Mouse (Mus musculus) liver (tissue): ENCODE measurements at regions not wholly inside any gene's neighbourhood (a gene's known extent, or its start where the extent isn't known, plus 50 kb on each side); places are given as distances from the start of the nearest gene placed in this dataset.
A peak's percentile ranks its signal among the peaks of the same experiment; 100 is the strongest.

Experiments
- DNase-seq: peaks from one replicate; pipeline ENCODE4 v3.0.0-alpha.2; 2020; ENCODE audit warnings: mixed read lengths

DNA sequence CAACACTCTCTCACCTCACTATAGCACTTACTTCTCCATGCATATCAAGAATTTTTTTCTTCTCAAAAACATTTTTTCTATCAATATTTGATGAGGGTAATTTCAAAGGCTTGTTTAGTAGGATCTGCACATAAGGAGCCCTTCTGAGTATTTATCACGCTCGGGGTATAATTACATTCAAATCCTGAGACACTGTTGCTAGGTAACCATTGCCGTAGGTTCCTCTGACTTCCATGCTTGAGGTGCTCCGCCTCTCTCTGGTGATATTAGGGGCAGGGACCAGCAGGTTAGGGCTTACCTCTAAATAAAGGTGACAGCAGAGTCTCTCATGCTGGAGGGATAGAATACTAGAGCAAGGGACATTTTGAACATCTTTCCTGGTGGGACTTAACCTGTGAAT is 54.4 kb upstream of the 9630041A04Rik start:
- DNase-seq = no peak

DNA sequence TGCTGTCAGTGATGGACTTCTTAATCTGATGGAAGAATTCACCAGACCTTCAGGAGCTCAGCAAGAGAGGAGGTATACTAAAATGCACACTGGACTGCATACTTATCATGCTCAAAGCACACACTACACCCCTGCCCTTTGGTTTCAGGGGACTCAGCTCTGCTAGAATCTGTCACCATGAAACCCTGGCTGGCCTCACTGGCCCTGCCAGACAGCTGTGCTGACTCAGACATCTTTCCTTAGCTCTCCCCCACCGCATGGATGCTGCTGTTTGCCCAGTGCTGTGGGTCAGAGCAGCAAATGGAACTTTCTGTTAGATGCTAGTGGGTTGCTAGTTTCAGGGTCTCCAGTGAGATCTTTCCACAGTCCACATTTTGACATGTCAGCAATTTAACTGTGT is 64.9 kb upstream of the 9630041A04Rik start:
- no peak for DNase-seq

GRCm38 (mm10) chr9:101796063-101796462 is 65.6 kb upstream of the 9630041A04Rik start:
- no peak for DNase-seq

DNA sequence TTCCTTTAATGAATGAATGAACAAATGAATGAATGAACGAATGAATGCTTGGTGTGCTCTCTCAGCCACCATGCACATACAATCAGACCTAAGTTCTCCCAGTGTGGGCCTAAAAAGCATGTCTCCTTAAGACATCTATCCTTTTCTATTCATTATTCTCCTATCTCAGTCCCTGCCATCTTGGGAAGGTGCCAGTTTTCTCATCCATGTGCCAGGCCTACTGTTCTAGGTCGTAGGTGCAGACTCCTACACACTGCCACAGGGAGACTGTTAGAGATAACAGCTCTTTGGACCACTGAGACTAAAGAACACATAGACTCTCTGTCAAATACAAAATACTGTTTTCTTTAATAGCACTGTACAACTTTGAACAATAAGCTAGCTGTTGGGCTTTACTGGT is 66.2 kb upstream of the 9630041A04Rik start:
- DNase-seq = no peak

DNA sequence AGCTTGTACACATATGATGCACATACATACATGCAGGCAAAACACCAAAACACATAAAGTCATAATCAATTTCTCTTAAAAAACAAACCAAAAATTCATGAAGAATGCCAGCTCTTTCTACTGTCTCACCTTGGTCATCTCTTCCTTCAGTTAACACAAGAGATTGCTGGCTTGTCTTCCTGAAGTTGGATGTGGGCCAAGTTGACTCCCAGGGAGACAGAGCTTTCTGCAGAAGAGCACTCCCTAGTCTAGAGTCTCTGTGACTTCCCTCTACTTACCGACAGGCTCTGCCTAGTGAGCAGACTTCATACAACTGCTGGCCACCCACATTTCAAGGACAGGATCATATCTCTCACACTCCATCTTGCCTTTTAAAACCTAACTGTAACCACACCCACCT is 70.7 kb upstream of the 9630041A04Rik start:
- DNase-seq = no peak

DNA sequence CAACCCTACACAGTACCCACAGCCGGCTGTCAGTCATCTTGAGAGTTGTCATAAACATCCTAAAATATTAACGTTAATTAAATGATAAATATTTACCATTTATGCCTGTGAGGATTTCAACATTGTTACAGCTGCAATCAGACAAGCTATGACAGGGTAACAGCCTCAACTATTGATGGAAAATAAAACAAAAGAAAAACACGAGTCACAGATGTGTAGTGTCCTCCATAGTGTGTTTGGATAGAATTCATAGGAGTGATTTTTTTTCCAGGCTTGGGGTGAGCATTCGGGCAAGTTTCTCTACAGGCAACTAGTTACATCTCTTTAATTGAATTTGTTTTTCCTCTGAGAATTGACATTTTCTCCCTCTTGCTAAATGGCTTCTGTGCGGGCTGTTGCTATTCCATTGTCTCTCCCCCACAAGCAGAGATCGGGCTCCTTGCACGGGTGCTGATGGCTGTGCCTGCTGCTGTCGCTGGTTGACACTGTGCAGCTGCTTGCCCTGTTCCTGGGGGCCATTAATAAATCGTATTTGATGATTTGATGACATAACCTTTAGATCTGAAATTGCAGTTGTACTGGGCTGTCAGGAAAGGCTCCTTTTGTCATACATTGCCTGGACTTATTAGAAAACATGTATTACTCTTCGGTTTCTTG is 120.6 kb upstream of the 9630041A04Rik start:
- no peak for DNase-seq

DNA sequence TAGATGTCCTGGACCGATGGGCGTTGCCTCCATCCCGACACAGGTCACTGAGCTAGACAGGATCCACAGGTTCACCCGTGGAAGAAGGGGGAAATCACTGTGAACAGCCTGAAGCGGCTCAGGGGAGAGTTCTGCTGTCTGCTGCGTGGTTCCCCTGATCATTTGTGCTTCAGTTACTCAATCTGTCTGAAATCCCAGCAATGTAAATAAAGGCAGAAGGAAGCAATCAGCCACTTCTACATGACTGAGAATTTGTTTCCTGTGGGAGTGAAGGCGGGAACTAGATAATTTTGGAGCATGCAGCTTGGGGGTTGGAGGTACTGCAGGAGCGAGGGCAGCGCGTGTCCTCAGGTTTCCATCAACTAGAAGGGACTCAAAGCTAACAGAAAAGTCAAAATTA is 122.3 kb upstream of the 9630041A04Rik start:
- no peak for DNase-seq

- DNase-seq = peak; percentile 6
Measured at GRCm38 (mm10) chr9:101734271-101734670, 127.4 kb upstream of the 9630041A04Rik start.

DNA sequence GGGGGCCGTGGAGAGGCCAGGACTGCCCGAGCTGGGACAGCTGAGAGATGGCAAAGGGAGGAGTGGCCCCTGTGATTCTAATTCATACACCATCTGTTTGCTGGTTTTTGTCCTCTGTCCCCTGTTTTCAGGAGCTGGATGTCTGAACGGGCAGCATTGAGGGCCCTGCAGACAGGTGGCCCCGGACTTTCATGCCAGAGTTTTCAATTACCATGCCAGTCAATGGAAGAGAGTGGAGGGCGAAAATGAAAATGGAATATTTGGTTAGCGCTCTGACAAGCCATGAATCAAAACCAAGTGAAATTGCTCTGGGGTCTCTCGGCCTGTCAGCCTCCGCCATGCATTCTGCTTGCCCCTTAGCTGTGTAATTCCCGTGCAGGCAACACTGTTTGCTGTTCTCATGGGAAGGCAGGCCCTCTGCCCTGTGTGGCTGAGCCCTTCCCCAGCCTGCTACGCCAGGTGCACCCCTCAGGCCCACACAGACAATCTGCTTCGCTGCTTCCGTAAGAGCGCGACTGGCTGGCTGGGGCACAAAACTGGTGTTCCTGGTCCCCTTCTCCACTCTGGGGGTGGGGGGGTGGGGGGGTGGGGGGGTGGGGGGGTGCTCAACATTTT is 127.9 kb upstream of the 9630041A04Rik start:
- DNase-seq = no peak

DNA sequence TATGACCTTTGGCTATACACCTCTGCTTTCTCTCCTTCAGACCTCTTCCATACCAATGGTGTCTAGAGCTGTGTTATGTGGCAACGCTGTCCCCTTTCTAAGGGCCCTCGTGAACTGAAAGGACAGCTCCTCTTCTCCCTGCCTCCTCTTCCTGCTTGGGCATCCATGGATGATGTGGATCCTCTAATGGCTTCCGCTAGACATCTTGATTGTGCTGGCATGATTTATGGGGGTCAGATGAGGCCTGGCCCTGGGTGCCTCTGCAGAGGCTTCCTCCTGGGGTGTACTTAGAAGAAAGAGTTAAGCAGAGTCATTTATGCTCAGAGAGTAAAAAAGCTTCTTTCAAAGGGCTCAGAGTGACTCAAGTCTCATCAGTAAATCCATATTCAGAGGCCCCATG is 131.5 kb upstream of the 9630041A04Rik start:
- DNase-seq = no peak

- no peak for DNase-seq
Measured at GRCm38 (mm10) chr9:101717911-101718310, 143.7 kb upstream of the 9630041A04Rik start.

DNA sequence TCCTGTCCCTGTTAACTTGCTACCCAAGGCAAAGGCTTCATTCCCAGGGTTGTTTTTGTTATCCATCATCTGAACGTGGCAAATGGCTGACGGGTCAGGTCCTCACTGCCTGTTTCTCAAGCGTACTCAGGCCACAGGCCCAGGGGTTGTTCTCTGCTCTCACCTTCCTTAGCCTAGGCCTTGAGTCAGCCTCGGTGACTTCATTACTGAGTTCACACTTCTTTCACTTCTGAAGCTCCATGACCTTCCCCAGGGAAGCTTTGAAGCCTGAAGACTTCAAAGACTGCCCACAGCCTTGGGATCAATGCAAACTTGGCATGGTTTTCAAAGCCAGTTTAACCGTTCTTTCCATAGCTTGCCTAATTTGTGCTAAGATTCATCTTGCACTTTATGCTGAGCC is 145.3 kb upstream of the 9630041A04Rik start:
- DNase-seq = no peak

- no peak for DNase-seq
Measured at GRCm38 (mm10) chr9:101714805-101715204, 146.8 kb upstream of the 9630041A04Rik start.

DNA sequence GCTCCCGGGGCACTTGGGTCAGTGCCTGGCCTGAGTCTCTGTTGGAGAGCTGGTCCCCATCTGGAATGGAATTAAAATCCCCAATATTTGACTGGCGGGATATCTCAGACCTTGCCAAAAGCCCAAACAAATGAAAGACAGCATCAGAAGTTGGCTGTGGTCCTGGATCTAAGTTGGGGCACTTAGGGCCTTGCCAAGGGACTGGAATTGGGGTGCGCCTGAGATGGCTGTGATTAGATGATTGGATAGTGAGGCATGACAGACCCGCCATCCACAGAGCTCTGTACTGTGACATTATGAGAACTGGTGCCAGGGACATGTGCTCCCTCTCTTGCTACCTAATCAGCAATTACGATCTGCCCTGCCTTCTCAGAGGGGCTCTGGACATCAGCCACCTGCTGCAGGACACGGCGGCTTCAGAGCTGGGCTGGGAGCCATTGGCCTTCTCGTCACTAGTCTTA is 151.0 kb upstream of the 9630041A04Rik start:
- no peak for DNase-seq

GRCm38 (mm10) chr9:101700368-101700767 is 161.3 kb upstream of the 9630041A04Rik start:
- no peak for DNase-seq

GRCm38 (mm10) chr9:101694054-101694453 is 167.6 kb upstream of the 9630041A04Rik start:
- DNase-seq = no peak

- DNase-seq = no peak
Measured at GRCm38 (mm10) chr9:101691336-101691735, 170.3 kb upstream of the 9630041A04Rik start.

- DNase-seq = no peak
Measured at GRCm38 (mm10) chr9:101690916-101691315, 170.7 kb upstream of the 9630041A04Rik start.

DNA sequence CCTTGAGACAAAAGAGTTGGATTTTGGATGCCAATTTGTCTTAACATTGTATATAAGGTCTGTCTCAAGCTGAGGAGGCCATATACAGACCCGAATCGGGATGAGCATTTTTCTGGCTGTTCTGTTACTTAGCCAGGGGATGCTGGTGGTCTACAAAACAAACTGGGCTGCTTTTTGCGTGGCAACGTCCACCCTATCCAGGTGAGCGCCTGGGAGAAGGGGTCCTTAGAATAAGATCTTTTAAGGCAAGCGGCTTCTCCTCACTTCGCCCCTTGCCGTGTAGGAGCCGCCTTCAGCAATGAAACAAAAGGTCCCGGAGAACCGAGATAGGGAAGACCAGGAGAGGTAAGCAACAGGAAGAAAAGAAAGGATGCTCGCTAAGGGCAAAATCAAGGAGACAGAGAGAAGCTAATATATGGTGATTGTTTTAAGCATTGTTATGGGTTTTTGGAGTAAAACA is 171.2 kb upstream of the 9630041A04Rik start:
- no peak for DNase-seq

DNA sequence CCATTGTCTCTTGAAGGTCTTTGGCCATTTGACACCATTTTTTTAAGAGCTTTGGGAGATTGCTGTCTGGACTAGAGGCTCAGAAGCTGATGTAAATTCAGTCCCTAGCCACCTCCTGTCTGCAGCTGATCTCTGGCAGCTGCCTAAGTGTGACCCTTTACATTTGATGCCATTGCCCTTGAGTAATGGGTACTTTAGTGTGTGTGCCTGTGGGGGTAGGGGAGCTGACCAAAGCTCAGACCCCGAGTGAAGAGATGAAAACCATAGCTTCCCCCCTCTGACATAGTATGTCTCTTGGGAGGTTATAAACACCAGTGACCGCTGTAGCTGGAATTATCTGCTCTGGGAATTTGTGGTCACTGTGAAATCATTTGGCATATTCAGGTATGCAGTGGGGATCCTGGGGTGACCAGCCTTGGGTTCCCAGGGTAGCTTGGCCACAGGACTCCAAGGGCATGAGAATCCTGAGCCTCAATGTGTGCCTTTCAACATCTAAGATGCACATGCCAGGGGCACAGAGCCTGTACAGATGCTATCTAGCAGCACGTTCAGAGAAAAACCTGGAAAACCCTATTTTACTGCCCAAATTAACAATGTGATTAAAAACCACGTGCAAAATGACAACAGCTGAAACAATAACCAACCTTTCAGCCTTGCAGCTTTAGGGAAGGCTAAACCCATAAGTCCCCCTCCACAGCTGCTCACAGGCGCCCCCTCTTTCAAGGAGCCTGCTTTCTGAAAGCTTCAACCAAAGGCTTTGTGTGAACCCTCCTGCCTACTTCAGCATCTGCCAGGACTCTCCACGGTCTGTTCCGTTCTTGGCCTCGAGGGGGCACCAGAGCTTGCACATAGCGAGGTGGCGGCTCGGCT is 171.9 kb upstream of the 9630041A04Rik start:
- peak; percentile 75 for DNase-seq

GRCm38 (mm10) chr9:101687226-101687625 is 174.4 kb upstream of the 9630041A04Rik start:
- no peak for DNase-seq

DNA sequence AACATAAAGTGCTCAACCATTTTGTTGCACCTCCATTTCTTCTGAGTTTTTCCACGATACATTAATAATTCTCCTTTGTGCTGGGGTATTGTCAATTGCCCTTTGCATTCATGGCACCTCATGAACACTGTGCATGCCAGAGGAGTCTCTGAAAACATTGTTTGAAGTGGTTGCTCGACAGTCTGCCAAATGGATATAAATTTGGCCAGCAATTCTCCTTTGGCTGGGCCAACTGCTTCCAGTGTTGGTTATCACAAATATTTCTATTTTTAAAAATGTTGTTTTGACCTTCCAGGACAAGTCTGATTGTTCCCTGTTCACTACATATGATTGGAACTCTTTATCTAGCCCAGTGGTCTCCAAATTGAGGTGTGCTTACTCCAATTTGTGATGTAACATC is 184.1 kb upstream of the 9630041A04Rik start:
- DNase-seq = no peak

GRCm38 (mm10) chr9:101670111-101670510 is 191.5 kb upstream of the 9630041A04Rik start:
- DNase-seq = no peak

- no peak for DNase-seq
Measured at GRCm38 (mm10) chr9:101649816-101650215, 211.8 kb upstream of the 9630041A04Rik start.
